Mouse (Mus musculus) natural killer cell, adult 2 months (primary cell): ENCODE data around the gene Sema5b.
A peak's percentile ranks its signal among the peaks of the same experiment; 100 is the strongest.

Experiments used
- DNase-seq, 2 experiments: peaks; one replicate each; pipeline ENCODE4 v3.0.0; 2022; ENCODE audit warnings: low spot score in 2 of 2

Gene Sema5b

DNA sequence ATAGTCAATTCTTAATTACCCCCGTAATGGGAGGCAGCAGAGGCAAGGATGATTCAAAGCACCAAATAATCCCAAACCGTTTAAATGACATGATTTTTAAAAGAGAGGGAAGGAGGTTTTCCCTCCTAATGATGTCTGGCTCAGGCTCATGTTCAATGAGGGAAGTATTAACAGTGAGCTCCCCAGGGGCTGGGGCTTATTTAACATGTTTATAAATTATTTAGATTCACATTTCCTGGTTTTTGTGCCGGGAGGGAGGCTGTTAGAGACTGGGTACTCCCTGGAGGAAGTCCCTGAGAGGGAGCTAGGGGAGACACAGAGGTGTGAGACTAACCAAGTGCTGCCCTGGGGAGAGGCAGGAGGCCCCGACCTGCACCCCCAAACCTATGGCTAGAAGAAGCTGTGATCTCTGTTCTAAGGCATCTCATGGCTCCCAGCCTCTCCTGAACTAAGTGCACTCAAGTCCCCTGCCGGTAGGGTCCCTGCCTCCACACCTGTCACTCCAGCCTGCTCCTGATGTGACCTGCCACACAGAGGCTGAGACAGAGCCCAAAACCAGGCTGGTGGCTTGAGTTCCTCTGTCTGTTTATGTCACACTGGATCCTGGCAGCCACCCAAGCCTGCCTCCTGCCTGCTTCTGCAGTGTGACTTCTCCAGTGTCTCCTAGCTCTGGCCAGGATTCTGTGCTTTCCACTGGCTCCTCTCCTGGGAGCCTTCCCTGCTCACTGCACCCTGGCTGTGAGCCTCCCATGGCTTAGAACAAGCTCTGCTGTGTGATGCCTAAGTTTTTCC is 51.5 kb downstream of the Sema5b start:
- no peak for DNase-seq

DNA sequence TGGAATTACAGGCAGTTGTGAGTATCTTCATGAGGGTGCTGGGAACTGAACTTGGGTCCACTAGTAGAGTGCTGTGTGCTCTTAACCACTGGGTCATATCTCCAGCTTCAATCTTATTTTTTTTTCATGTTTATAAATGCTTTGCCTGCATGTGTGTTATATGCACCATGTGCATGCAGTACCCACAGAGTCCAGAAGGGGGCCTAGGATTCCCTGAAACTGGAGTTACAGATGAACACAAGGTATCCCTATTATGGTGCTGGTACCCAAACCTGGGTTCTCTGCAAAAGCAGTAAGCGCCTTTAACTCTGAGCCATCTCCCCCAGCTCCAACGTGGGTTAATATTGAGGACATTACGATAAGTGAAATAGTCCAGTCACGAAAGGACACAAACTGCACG is 52.5 kb downstream of the Sema5b start:
- no peak for DNase-seq

DNA sequence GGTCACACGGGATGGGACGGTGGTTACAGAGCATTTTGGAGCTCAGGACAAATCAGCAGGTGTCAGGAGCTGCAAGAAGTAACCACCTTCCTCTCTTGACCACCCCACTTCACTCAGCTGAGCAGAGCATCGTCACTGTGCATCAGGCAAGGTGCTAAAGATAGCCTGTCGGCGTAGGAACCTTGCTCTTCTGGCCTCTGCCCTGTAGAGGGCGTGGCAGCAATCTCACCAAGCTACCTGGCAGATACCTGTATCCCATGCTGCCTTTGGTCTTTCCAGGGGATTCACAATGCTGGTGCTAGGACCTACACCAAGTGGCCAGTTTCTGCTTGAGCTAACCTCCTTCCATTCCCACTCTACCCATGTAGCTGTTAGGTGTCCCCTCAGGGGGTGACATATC is 55.3 kb downstream of the Sema5b start:
- DNase-seq, result no peak

DNA sequence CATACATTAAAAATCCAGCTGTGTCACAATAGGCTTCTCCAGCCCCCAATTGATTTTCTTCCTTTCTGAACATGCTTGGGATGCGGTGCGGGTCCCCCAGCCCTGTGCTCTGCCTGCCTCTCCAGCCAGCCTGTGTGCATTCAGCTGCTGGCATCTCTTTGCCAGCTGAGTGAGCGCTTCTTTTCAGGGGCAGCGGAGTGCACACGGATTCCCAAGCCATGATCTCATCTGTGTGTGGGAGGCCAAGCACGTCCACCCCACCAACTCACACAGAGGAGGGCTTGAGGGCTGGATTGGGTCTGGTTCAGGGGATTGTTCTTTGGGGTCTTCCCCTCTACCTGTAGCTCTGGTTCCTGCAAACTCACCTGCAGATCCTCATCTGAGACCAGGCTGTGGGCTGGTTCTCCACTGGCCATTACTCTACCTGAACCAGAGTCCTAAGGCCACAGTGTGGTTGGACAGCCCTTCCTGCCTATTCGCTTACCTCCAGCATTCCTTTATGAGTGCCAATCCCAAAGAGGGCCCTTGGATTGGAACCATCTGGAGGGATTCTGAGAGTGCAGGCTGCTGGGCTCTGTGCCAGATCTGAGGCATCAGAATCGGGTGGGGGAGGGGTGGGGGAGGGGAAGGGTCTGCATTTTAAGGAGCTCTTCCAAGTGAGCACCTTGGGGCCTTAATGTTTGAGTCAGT is 55.9 kb downstream of the Sema5b start:
- DNase-seq, result no peak

DNA sequence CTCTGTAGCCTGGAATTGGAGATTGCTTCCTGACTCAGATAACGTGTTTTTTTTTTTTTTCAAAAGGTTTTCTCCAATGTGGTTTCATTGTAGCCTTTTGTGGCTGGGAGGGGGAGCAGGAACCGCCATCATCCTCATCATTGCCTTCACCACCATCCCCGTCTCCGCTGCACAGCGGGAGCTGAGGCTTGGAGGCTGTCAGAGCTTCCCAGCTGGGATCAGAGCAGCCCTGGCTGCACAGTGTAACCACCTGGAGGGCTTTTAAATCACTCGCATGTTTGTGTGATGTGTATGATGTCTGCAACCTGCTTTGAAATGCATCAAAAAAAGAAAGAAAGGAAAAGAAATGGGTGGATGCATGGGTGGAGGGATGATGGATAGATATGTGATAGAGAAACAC is 57.0 kb downstream of the Sema5b start:
- no peak for DNase-seq

DNA sequence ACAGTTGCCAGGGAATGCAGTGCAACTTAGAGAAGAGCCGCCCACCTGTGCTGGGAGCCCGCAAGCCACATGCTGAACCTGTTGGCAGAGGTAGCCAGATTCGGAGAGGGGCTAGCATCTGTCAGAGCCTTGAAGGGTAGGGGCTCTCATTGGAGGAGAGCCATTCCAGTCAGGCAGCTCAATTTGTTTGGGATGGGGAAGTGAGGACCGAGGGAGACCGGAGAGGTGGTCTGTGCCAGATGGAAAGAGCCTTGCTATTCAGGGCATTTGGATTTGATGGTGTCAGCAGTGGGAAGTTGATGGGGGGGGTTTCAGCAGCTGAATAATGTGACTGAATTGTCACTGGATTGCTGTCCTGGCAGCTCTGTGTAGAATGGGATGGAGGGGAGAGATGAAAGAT is 57.9 kb downstream of the Sema5b start:
- no peak for DNase-seq

DNA sequence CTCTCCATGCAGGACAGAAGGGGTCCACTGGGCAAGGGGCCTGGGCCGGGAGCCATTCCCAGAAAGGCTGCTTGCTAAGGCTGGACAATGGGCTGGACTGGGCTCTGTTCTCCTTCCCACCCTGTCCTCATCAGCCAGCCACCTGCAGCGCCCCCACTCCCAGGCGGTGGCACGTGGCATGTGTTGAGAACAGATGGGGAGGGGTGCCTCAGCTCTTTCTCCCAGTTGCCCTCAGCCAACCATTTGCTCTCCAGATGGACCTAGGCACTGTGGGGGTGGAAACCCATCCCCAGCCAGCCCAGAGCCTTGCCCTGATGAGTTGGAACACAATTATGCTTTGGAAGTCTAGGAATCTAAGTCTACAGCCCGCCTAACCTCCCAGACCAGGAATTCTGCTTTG is 59.3 kb downstream of the Sema5b start:
- DNase-seq, result no peak

DNA sequence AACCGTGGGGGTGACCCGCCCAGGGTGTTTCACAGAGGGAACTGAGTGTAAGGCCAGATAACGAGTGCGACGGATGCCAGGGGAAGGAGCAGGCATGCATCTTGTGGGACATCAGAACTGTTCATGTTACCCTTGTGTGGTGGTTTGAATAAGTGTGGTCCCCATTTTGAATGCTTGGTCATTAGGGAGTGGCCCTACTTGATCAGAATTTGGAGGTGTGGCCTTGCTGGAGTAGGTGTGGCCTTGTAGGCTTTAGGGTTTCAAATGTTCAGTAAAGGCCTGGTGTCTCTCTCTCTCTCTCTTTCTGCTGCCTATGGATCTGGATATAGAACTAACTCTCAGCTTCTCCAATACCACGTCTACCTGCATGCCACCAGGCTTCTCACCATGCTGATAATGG is 60.5 kb downstream of the Sema5b start:
- DNase-seq, result no peak

DNA sequence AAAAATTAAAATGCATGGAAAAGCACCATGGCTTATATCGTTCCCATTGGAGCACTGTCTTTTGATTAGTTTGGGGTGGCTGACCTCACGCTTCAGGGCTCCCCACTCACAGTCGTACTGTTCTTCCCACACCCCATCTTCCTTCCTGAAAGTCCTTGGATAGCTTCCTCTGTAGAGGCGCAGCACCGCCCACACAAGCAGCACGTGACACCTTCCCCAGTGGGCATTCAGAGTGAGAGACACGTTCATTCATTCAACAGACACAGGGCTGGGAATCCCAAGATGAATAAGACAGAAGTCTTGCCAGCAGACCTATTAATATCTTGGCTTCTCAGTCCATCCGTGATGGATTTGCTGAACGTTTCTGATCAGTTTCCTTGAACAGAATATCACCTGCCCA is 61.6 kb downstream of the Sema5b start:
- no peak for DNase-seq

DNA sequence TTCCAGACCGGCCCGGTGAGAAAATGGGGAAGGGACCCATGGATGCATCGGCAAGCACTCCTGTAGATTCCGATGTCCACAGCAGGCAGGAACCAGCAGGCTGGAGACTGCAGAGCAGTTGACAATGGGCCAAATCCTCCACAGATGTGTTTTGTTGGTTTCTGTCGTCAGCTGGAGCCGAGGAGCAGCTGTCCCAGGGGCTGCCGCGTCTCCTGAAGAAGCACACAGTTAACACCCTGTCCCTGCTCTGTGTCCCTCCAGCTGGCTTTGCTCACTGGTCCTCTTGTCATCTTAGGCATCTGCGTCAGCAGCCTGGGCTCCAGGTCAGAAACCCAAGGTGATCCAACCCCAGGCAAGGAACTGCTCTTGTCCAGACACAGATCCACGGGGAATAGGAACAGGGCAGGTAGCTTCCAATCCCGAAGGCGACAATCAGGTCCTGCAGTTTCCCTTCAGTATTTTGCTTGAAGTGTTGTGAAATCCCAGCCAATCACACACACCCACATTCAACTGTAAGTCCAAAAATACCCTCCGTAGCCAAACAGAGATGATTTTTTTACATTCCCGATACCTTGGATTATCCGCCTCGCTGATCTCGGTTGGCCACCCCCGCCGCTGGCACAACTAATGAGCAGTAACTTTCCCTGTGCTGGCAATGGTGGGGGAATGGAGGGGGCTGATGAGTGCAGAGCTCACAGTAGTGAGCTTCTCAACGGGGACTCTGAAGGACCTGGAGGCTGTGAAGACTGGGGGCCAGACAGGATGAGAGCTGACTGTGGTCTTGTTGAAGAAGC is 63.0 kb downstream of the Sema5b start:
- DNase-seq, result no peak

DNA sequence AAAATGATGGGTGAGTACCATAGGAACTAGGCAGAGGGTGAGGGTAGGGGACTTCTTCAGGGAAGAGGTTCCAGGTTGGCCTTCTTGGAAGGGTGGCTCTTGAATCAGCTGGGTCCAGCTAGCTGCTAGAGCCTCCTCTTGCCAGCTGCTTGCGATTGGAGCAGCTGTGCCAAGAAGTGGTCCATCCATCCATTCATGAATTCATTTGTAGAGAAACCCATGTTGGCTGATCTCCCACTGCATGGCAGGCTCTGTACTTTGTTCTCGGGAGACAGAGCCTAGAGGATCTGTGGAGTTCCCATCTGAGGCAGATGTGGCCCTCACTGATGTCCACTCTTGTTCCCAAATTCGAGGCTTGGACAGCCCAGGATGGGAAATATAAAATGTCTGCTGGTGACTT is 66.3 kb downstream of the Sema5b start:
- DNase-seq, result no peak

DNA sequence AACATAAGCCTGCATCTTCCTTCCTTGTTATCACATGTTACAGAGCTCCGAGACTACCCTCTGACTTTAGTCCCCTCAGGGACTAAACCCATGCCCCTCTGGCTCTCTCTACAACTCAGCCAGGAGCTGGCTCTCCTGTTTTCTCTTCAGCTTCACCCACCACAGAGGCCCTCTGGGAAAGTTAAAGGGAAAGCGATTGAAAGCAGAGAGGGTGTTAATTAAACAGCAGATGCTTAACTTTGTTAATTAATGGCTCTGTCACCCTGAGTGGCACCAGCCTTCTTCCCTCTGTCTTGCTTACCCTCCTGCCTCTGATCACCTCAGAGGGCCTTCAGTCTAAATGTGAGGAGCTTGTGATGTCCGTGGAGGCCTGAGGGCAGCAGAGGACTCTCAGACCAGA is 67.3 kb downstream of the Sema5b start:
- DNase-seq, result no peak

DNA sequence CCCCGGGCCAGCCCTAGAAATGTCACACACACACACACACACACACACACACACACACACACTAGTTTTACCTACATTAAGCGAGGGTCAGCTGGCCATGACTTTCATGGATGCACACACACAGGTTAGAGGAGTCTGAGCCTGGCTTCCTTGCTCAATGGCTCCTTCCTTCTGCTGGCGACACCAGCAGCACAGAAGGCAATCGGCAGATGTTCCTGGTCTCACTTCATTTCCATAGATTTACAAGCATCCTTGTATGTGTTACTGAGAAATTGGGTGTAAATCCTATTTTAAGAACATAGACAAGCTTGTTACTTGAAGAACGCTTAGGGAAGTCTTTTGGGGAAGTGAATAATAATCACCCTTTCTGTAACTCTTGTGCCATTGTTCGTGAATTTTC is 68.6 kb downstream of the Sema5b start:
- no peak for DNase-seq

DNA sequence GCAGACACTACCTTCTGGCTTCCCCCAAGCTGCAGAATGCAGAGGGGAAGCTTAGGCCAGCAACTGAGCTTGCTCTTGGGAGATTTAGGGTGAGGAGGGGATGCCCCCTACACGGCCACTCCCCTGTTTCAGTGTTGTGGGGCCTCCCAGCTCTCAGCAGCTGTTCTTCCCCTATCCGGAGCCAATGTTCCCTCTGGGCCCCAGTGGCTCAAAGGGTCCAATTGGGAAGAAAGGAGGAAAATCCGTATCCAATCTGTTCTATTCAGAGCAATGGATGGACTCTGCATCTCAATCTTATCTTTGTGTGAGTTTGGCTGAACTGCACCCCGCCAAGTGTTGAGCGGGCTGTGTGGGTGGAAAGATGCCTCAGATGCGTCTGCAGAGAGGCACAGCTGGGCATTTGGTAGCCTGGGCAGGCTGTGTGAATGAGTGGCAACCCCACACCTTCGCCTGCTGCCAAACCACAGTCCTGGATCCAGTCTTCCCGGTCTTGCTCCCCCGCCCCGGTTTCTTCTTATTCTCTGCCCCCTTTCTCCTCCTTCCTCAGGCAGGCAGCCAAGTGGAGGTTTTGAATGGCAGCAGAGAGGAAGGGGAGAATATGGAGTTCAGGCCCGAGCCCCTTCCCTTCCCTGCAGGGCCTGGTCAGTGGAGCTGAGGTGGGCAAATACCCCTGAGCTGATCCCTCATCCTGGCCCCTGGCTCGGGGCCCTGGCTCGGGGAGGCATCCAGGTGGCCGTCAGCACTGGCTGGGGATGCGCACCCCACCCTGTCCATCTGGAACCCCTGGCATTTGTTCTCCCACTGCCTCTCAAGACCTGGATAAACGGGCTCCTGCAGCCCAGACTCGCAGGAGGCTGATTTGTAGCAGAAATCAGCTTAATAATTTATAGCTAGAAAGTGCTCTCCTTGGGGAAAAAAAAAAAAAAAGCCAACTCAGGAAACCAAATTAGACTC is 73.2 kb downstream of the Sema5b start:
- DNase-seq, result no peak

DNA sequence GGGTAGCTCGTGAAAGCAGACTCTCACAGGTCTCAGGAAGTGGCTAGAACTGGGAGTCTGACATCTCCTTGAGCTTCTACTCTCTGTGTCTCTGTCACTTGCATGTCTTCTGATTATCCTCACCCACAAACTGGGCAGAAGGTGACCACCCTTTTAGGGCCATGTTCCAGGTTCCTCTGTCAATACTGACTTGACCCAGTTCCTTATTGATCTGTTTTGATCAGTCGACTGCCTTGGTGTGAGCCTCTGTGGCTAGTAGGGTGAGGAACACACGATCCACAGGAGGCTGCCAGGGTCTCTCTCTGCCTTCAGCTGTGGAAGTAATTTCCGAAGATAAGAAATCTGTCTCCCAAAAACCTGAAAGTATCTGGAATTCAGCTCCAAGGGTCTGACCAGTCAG is 76.8 kb downstream of the Sema5b start:
- DNase-seq, result no peak

DNA sequence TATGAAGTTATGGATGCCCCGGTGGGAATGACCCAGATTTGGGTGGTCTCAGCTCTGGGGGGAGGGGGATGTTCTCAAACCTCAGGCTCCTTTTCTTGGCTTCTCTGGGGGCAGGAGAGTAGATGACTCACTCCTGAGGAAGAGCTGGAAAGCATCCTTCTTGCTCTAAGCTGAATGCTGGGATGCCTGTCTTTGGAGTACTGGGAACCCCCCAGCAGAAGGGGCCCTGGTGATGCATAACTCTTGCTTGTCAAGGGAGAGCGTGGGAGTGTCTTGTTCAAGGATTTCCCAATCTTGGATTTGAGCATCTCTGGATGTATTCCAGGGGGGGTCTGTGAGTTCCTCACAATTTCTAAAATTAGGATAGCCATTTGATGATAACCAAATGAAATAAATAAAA is 82.1 kb downstream of the Sema5b start:
- DNase-seq, result no peak

DNA sequence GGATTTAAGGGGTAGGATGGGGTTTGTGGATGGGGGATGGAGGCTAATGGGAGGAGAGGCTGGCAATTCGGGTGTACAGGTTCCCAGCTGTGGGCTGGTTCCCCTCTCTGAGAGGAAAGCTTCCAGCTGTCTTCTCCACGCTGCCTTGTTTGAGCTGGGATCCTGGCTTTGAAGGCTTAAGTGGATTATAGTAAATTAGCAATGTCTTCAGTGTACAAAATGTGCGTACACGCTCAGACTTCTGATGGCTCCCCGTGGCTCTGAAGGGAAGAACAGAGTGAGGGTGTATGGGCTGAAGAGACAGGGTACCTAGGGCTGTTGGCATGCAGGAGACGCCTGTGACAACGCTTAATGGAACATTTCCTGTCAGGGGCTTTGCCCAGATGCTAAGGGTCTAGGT is 83.0 kb downstream of the Sema5b start:
- no peak for DNase-seq

DNA sequence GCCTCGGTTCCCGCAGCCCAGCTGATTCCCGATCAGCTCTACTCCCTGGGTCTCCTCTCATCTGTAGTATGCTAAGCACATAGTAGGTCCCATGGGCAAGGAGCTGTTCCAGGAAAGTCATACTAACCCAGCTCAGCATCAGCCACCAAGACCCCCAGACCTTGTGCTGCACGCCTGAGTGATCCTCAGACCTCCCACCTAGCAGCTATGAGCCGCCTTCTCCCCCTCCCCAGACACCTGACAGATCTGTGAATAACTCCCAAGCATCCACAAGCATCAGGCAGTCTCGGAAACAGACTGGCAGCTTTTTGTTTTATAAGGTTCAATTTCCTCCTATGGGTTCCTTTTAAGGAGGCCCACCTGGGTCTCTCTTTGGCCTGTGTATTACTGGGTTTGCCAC is 83.9 kb downstream of the Sema5b start:
- DNase-seq, result no peak

DNA sequence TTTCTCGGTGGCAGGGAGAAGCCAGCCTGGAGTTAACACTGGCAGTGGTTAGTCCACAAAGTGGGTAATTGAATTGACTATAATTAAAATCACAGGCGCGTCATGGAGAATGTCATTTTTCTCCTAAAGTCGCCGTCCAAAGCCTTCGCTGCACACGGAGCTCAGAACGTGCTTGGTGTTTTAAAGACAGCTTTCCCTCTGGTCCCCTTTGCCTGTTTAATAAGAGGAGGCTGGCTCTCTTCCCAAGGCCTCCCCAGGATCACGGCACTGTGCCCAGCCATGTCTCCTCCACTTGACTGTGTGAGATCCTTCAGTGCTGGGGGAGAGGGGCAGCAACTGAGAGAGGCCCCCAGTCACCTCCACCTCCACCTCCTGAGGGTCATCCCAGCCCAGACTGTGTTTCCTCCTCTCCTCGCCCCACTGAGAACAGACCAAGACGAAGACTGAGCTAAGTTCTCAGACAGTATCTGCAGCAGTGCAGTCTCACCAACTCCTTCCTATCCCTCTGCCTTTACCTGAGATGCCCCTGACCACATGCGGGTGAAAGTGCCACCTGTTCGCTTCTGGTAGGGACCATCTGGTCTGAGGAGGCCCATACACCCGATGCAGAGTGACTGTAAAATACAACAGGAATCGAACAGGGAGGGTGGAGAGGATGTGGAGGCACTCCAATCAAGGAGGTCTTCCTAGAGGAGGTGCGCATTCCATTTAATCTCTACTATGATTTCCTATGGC is 84.5 kb downstream of the Sema5b start:
- no peak for DNase-seq

DNA sequence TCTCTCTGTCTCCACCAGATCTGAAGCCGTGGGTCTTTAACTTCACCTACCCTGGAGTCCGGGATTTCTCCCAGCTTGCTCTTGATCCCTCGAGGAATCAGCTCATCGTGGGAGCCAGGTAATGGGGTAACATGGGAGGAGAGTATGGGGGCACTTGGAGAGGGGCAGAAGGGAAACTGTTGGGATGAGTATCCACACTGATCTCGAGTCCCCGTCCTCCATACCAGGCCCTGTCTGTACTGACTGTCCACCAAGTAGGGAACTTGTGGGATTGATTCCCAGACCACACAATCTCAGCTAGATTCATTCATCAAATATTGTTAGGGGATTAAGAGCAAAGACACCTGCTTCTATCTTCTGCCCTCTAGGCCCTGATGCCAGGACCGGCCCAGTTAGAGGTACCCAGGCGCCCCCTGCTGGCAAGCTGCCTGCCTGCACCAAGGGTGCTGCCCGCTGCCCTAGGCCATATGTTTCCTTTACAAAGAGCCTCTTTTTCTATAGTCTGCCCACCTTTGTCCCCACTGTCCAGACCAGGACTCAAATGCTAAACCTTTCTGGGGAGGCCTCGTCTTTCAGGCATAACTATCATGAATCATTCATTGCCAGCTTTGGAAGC is 87.2 kb downstream of the Sema5b start:
- peak; percentile 22 to 36 for DNase-seq
